Mouse (Mus musculus) C2C12 (cell line): ENCODE results near the gene Ppp1r14a.

Experiments used
- CTCF ChIP-seq: IDR thresholded peaks from one replicate; pipeline ENCODE4 v1.5.1; 2011; ENCODE audit not compliant: control insufficient read depth, insufficient read depth, insufficient read length
- MAX ChIP-seq: IDR thresholded peaks from one replicate; pipeline ENCODE4 v1.6.1; 2011; ENCODE audit warnings: mild to moderate bottlenecking, control low read depth
- MYOD1 ChIP-seq: IDR thresholded peaks from one replicate; pipeline ENCODE4 v1.6.1; 2011; ENCODE audit warnings: low read depth; ENCODE audit not compliant: control insufficient read depth, insufficient read length
- MYOG ChIP-seq: IDR thresholded peaks from one replicate; pipeline ENCODE4 v1.6.1; 2011; ENCODE audit not compliant: control insufficient read depth, insufficient read length; ENCODE audit errors: extremely low read depth
- USF1 ChIP-seq: IDR thresholded peaks from one replicate; pipeline ENCODE4 v1.6.1; 2011; ENCODE audit warnings: low read depth, mild to moderate bottlenecking, control low read depth, moderate library complexity

GRCm38 (mm10) chr7:29304463-29305262 lies 15.6 kb downstream of the Ppp1r14a start:
- TF ChIP-seq MAX (no peak), CTCF (no peak), MYOD1 (no peak), MYOG (no peak), USF1 (no peak)
